Mouse (Mus musculus) hindbrain, postnatal 0 days (tissue): Measurements from ENCODE around the gene Selenoo. TPM values are rescaled to one million over a fixed set of nuclear protein-coding genes. Genes with fewer than 3 reads are reported as not detected.
A peak's percentile ranks its signal among the peaks of the same experiment; 100 is the strongest.

Source experiments
- ATAC-seq: fragments of 200-750 bp; cut with Nextera tagmentation; 2 replicates; pipeline ENCODE4 v1.8.0; 2017; ENCODE audit warnings: mild to moderate bottlenecking, moderate TSS enrichment, moderate library complexity
- DNase-seq: peaks from one replicate; pipeline ENCODE4 v3.0.0-alpha.2; 2015; ENCODE audit warnings: low spot score
- H3K27ac ChIP-seq: fragments of 300-500 bp; sonication (generic); 2 replicates; pipeline ENCODE4 v1.5.1; 2014; ENCODE audit warnings: mild to moderate bottlenecking
- H3K27me3 ChIP-seq: fragments of 300-500 bp; sonication (generic); 2 replicates; pipeline ENCODE4 v1.6.1; 2014; ENCODE audit warnings: low read length, mixed read lengths; ENCODE audit not compliant: insufficient read depth
- H3K36me3 ChIP-seq: fragments of 300-500 bp; sonication (generic); 2 replicates; pipeline ENCODE4 v1.6.1; 2014; ENCODE audit warnings: low read length, mixed read lengths; ENCODE audit not compliant: insufficient read depth
- H3K4me1 ChIP-seq: fragments of 300-500 bp; sonication (generic); 2 replicates; pipeline ENCODE4 v1.6.1; 2014; ENCODE audit warnings: antibody characterized with exemption, low read length, mixed read lengths; ENCODE audit not compliant: insufficient read depth
- H3K4me2 ChIP-seq: fragments of 300-500 bp; sonication (generic); 2 replicates; pipeline ENCODE4 v1.6.1; 2014; ENCODE audit warnings: low read depth, mild to moderate bottlenecking, low read length, moderate library complexity, mixed read lengths
- H3K4me3 ChIP-seq: fragments of 300-500 bp; sonication (generic); 2 replicates; pipeline ENCODE4 v1.5.1; 2014; ENCODE audit warnings: low read length
- H3K9ac ChIP-seq: fragments of 300-500 bp; sonication (generic); replicated peaks from 2 replicates; pipeline ENCODE4 v1.6.1; 2014; ENCODE audit warnings: mild to moderate bottlenecking, low read length, moderate library complexity, mixed read lengths
- H3K9me3 ChIP-seq: fragments of 300-500 bp; sonication (generic); 2 replicates; pipeline ENCODE4 v1.6.1; 2016; ENCODE audit warnings: low read length, mixed read lengths
- CTCF ChIP-seq: IDR thresholded peaks from 2 replicates; pipeline ENCODE4 v1.5.1; 2016; ENCODE audit warnings: antibody characterized with exemption, control low read depth, low read depth
- WGBS: fragments of 180-500 bp; shearing (Covaris S2); extraction: QIAGEN DNeasy Blood & Tissue Kit; methylation state at CpG from one replicate; pipeline ENCODE4 v1.1.7; 2014; 5-methylcytosine and 5-hydroxymethylcytosine counted together
- polyA plus RNA-seq: library from polyadenylated mRNA; unstranded; fragments of >200 nt; fragmentation: Nextera tagmentation; extraction: Ambion mirVana; gene quantifications from 2 replicates; pipeline ENCODE4 v1.2.1, GENCODE M21; 2015
- total RNA-seq: library from RNA; depleted of rRNA; stranded (reverse); fragments of >200 nt; gene quantifications from 2 replicates; pipeline ENCODE4 v1.2.3, GENCODE M21; 2014

The Selenoo gene
- total and polyA plus RNA-seq, 2 experiments from 2014 or later: 20.4 to 50.1 TPM

- H3K36me3 ChIP-seq: no peaks in the 10 kb centered on the region
- H3K27me3 ChIP-seq: 0 out of 2 replicates have a peak, but pooled peaks cover 4% of the 10 kb centered on the region
- peak overlapping the region; percentile 83 for H3K4me2 ChIP-seq
- H3K9ac ChIP-seq: peak overlapping the region; percentile 40
- WGBS: under 1% methylated on average over 52 of the region's 53 CpGs
- peak; percentile 49 for DNase-seq
- H3K27ac ChIP-seq: no peak overlapping the region
- H3K9me3 ChIP-seq: no peaks in the 10 kb centered on the region
- ATAC-seq: peak; percentile 45; the same call in 1 of the 2 replicates
- no peak for TF ChIP-seq CTCF
- H3K4me1 ChIP-seq: peaks cover 7% of the 10 kb centered on the region
- peak overlapping the region; percentile 45 for H3K4me3 ChIP-seq
These were observed 51.3 kb downstream of the Selenoo start for GRCm38 (mm10) chr15:89140048-89140658.

- no peaks in the 10 kb centered on the region for H3K36me3 ChIP-seq
- 0 out of 2 replicates have a peak, but pooled peaks cover 4% of the 10 kb centered on the region for H3K27me3 ChIP-seq
- peak within 1 kb of the TSS; percentile 45 for H3K4me3 ChIP-seq
- no peak within 1 kb of the TSS for H3K27ac ChIP-seq
- no peak for TF ChIP-seq CTCF
- H3K9ac ChIP-seq: peak within 1 kb of the TSS; percentile 40
- ATAC-seq (peak; percentile 61), DNase-seq (peak; percentile 19)
- peaks cover 7% of the 10 kb centered on the region for H3K4me1 ChIP-seq
- H3K4me2 ChIP-seq: peak within 1 kb of the TSS; percentile 83
- H3K9me3 ChIP-seq: no peaks in the 10 kb centered on the region
- WGBS: 0% methylated on average over 21 of the region's 21 CpGs
These were observed 51.9 kb downstream of the Selenoo start, which contains the start of gene Mapk12 for GRCm38 (mm10) chr15:89140659-89141252. Gene Mapk12, minus strand, starts transcription at chr15:89140703.

GRCm38 (mm10) chr15:89141443-89141842 is 52.6 kb downstream of the Selenoo start:
- no peak for ATAC-seq
- H3K27ac ChIP-seq: no peak overlapping the region
- H3K9me3 ChIP-seq: no peaks in the 10 kb centered on the region
- WGBS: 30% methylated on average over 5 of the region's 5 CpGs
- H3K9ac ChIP-seq: no peak overlapping the region
- no peak for DNase-seq
- no peak overlapping the region for H3K4me3 ChIP-seq
- no peak for TF ChIP-seq CTCF
- no peaks in the 10 kb centered on the region for H3K36me3 ChIP-seq
- H3K4me2 ChIP-seq: no peak overlapping the region; the same call in 1 of the 2 replicates
- H3K27me3 ChIP-seq: 0 out of 2 replicates have a peak, but pooled peaks cover 4% of the 10 kb centered on the region
- H3K4me1 ChIP-seq: peaks cover 8% of the 10 kb centered on the region

- ATAC-seq (no peak), DNase-seq (no peak)
- H3K27ac ChIP-seq: no peak overlapping the region
- H3K27me3 ChIP-seq: 0 out of 2 replicates have a peak, but pooled peaks cover 4% of the 10 kb centered on the region
- no peak overlapping the region for H3K4me2 ChIP-seq
- no peaks in the 10 kb centered on the region for H3K36me3 ChIP-seq
- no peak overlapping the region for H3K9ac ChIP-seq
- peaks cover 11% of the 10 kb centered on the region for H3K4me1 ChIP-seq
- TF ChIP-seq CTCF: no peak
- H3K9me3 ChIP-seq: no peaks in the 10 kb centered on the region
- H3K4me3 ChIP-seq: no peak overlapping the region
- 55% methylated on average over 4 of the region's 4 CpGs for WGBS
These were observed 53.0 kb downstream of the Selenoo start for GRCm38 (mm10) chr15:89141905-89142304.

GRCm38 (mm10) chr15:89143134-89143533 is 54.2 kb downstream of the Selenoo start:
- no peaks in the 10 kb centered on the region for H3K9me3 ChIP-seq
- no peak overlapping the region for H3K9ac ChIP-seq
- H3K4me1 ChIP-seq: peaks cover 20% of the 10 kb centered on the region
- H3K4me2 ChIP-seq: no peak overlapping the region
- TF ChIP-seq CTCF: no peak
- 0 out of 2 replicates have a peak, but pooled peaks cover 4% of the 10 kb centered on the region for H3K27me3 ChIP-seq
- no peaks in the 10 kb centered on the region for H3K36me3 ChIP-seq
- H3K4me3 ChIP-seq: no peak overlapping the region
- ATAC-seq: no peak
- WGBS: 89% methylated on average over 2 of the region's 2 CpGs
- H3K27ac ChIP-seq: no peak overlapping the region
- no peak for DNase-seq

- ATAC-seq (no peak), DNase-seq (no peak)
- no peak overlapping the region for H3K4me2 ChIP-seq
- H3K27ac ChIP-seq: no peak overlapping the region
- peaks cover 17% of the 10 kb centered on the region for H3K4me1 ChIP-seq
- no peaks in the 10 kb centered on the region for H3K36me3 ChIP-seq
- H3K4me3 ChIP-seq: no peak overlapping the region
- H3K27me3 ChIP-seq: no peaks in the 10 kb centered on the region
- WGBS: 89% methylated on average over 11 of the region's 11 CpGs
- H3K9me3 ChIP-seq: no peaks in the 10 kb centered on the region
- no peak for TF ChIP-seq CTCF
- H3K9ac ChIP-seq: no peak overlapping the region
These were observed 56.1 kb downstream of the Selenoo start for GRCm38 (mm10) chr15:89144965-89145364.
